Comparison of ENCODE assay signal across 27 mouse cellular contexts in genomic region chr5:90763912-90764665, GRCm38 (mm10). TPM values are rescaled to one million over a fixed set of nuclear protein-coding genes. Genes with fewer than 3 reads are reported as not detected.
"Had no signal": no experiment of that assay in that cellular context is flagged by ENCODE, and none has a peak within 500 bp of the region (broad histone marks: within the 10 kb centered on the region; RNA-seq: fewer than 3 reads in every experiment).

No protein-coding gene starts in this region.

- H3K9ac ChIP-seq: liver, embryonic 13.5 days; lung, embryonic 15.5 days; neural tube, embryonic 12.5 days; neural tube, embryonic 15.5 days; stomach, embryonic 15.5 days had no signal

- H3K27ac ChIP-seq: kidney, postnatal 0 days; layer of hippocampus, adult 2 months; liver, embryonic 13.5 days; lung, embryonic 15.5 days; neural tube, embryonic 12.5 days; neural tube, embryonic 15.5 days; stomach, embryonic 15.5 days had no signal

- H3K36me3 ChIP-seq: liver, embryonic 13.5 days; lung, embryonic 15.5 days; neural tube, embryonic 12.5 days; neural tube, embryonic 15.5 days; stomach, embryonic 15.5 days had no signal

- ATAC-seq: intestine, postnatal 0 days had no signal

- H3K4me2 ChIP-seq: liver, embryonic 13.5 days; lung, embryonic 15.5 days; midbrain, embryonic 11.5 days; neural tube, embryonic 12.5 days; neural tube, embryonic 15.5 days; stomach, embryonic 15.5 days had no signal

- DNase-seq: kidney, adult 2 months; kidney, postnatal 25 days; layer of hippocampus, adult 9-11 months; liver, embryonic 13.5 days; lung, postnatal 36 days; midbrain, embryonic 14.5 days; retina, postnatal 1 day; right cerebral cortex, postnatal 25 days; spleen, adult 18-20 months; thymus, adult 2 months; thymus, postnatal 14 days; thymus, postnatal 4 days had no signal

- H3K9me3 ChIP-seq: liver, embryonic 13.5 days; lung, embryonic 15.5 days; neural tube, embryonic 12.5 days; neural tube, embryonic 15.5 days; stomach, embryonic 15.5 days had no signal

- H3K4me3 ChIP-seq: layer of hippocampus, adult 2 months; liver, embryonic 13.5 days; lung, embryonic 15.5 days; neural tube, embryonic 12.5 days; neural tube, embryonic 15.5 days; stomach, embryonic 15.5 days had no signal

RNA-seq across cellular contexts. Expression of gene Cxcl5, which starts 4.9 kb away (rescaled TPM):
- polyA plus RNA-seq: kidney, adult 2 months; lung, embryonic 15.5 days; midbrain, embryonic 14.5 days; neural tube, embryonic 12.5 days had no signal

RNA-seq across cellular contexts. Expression of gene Cxcl3, which starts 21.8 kb away (rescaled TPM):
- polyA plus RNA-seq: intestine, embryonic 14.5 days; intestine, postnatal 0 days; kidney, adult 2 months; kidney, embryonic 14.5 days; large intestine, adult 2 months; liver, adult 2 months; liver, embryonic 13.5 days; liver, embryonic 16.5 days; midbrain, embryonic 11.5 days; midbrain, embryonic 14.5 days; neural tube, embryonic 12.5 days; stomach, embryonic 15.5 days had no signal

RNA-seq across cellular contexts. Expression of gene Cxcl15, which starts 30.2 kb away (rescaled TPM):
- polyA plus RNA-seq: kidney, adult 2 months; kidney, embryonic 14.5 days; large intestine, adult 2 months; limb, embryonic 11.5 days; liver, adult 2 months; liver, embryonic 13.5 days; liver, embryonic 16.5 days; midbrain, embryonic 11.5 days; midbrain, embryonic 14.5 days; midbrain, postnatal 0 days; neural tube, embryonic 12.5 days; neural tube, embryonic 15.5 days had no signal
